Mouse (Mus musculus) liver, adult 2 months (tissue): ENCODE results near the gene Slc30a4. TPM values are rescaled to one million over a fixed set of nuclear protein-coding genes. Genes with fewer than 3 reads are reported as not detected.

Experiments
- DNase-seq: peaks from one replicate; pipeline ENCODE4 v3.0.0-alpha.2; 2011; ENCODE audit warnings: low read depth, low spot score; ENCODE audit errors: extremely low read depth
- H3K27ac ChIP-seq: fragments of 200-500 bp; replicated peaks from 2 replicates; pipeline ENCODE4 v1.5.1; 2012; ENCODE audit warnings: low read depth, mild to moderate bottlenecking, control low read depth, inconsistent platforms, low read length; ENCODE audit not compliant: insufficient read depth
- H3K27me3 ChIP-seq: fragments of 200-500 bp; 2 replicates; pipeline ENCODE4 v1.6.1; 2012; ENCODE audit warnings: mild to moderate bottlenecking, moderate library complexity, low read length, inconsistent platforms; ENCODE audit not compliant: control insufficient read depth, insufficient read depth
- H3K36me3 ChIP-seq: fragments of 200-500 bp; 2 replicates; pipeline ENCODE4 v1.6.1; 2012; ENCODE audit warnings: low read length, inconsistent platforms; ENCODE audit not compliant: control insufficient read depth, insufficient read depth
- H3K4me1 ChIP-seq: fragments of 200-500 bp; 2 replicates; pipeline ENCODE4 v1.6.1; 2011; ENCODE audit warnings: low read length; ENCODE audit not compliant: control insufficient read depth, insufficient read depth
- H3K4me3 ChIP-seq: fragments of 200-500 bp; 2 replicates; pipeline ENCODE4 v1.5.1; 2011; ENCODE audit warnings: low read depth, mild to moderate bottlenecking, control low read depth, low read length, moderate library complexity; ENCODE audit not compliant: insufficient read depth
- H3K79me2 ChIP-seq: fragments of 200-500 bp; 2 replicates; pipeline ENCODE4 v1.6.1; 2012; ENCODE audit warnings: inconsistent platforms, mild to moderate bottlenecking, low read length, moderate library complexity; ENCODE audit not compliant: control insufficient read depth, insufficient read depth
- H3K9ac ChIP-seq: fragments of 200-500 bp; 2 replicates; pipeline ENCODE4 v1.6.1; 2012; ENCODE audit warnings: low read depth, mild to moderate bottlenecking, control low read depth, inconsistent platforms, low read length
- CTCF ChIP-seq: fragments of 200-500 bp; IDR thresholded peaks from 2 replicates; pipeline ENCODE4 v1.5.1; 2011; ENCODE audit warnings: low read depth, low read length, control low read depth
- POLR2A ChIP-seq: fragments of 200-500 bp; IDR thresholded peaks from 2 replicates; pipeline ENCODE4 v1.6.1; 2011; ENCODE audit warnings: low read length, control low read depth; ENCODE audit not compliant: insufficient read depth; ENCODE audit errors: extremely low read depth
- WGBS: fragments of 180-500 bp; shearing (Covaris S2); methylation state at CpG from one replicate; pipeline ENCODE4 v1.1.7; 2018; 5-methylcytosine and 5-hydroxymethylcytosine counted together
- polyA plus RNA-seq: library from polyadenylated mRNA; depleted of rRNA; stranded (reverse); fragments of >200 nt; gene quantifications from 2 replicates; pipeline ENCODE4 v1.2.3, GENCODE M21; 2012
- total RNA-seq: library from RNA; depleted of rRNA; stranded (reverse); fragments of >200 nt; gene quantifications from 2 replicates; pipeline ENCODE4 v1.2.3, GENCODE M21; 2014

Gene Slc30a4
- total and polyA plus RNA-seq, 2 experiments, result 2.4 to 8.5 TPM

DNA sequence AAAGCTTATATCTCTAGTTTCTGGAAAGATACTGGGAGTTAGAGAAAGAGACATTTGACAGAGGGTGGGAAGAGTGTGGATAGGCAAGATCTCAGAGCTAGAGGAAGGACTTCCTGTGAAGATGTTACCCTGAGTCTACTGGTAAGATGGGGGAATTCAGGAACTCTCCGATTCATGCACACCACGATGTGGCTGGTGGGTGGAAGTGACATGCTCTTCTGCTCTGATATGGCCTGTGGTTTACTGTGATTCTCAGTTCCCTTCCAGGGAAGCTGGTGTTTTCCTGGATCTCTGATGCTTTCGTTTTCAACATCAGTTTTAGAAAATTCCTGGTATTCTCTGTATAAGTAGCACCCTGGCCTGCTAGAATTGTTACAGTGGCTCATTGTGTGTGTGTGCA lies 9.4 kb upstream of the Slc30a4 start:
- Histone ChIP-seq H3K4me1 (no peaks in the 10 kb centered on the region), H3K27ac (no peak overlapping the region), H3K27me3 (no peaks in the 10 kb centered on the region), H3K79me2 (no peaks in the 10 kb centered on the region), H3K4me3 (no peak overlapping the region), H3K36me3 (no peaks in the 10 kb centered on the region), H3K9ac (no peak overlapping the region)
- 68% methylated on average over 3 of the region's 3 CpGs for WGBS
- no peak for TF ChIP-seq CTCF
- no peak for TF ChIP-seq POLR2A
- DNase-seq, result no peak

DNA sequence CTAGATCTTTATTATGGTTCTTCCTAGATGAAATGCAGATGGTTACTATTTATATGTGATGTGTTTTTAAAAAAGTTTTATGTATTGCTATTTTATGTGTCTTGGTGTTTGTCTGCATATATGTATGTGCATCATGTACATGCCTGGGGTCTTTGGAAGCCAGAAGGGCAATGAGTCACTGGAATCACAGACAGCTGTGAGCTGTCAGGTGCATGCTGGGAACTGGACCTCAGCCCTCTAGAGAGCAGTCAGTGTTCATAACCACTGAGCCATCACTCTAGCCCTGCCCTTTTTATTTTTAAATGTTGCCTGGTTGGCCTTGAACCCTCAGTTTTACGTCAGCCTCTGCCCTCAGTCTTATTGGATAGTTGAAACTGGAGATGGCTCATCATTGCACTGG lies 6.7 kb upstream of the Slc30a4 start:
- no peak overlapping the region for H3K4me3 ChIP-seq
- no peak overlapping the region for H3K9ac ChIP-seq
- TF ChIP-seq CTCF, result no peak
- TF ChIP-seq POLR2A, result no peak
- no peaks in the 10 kb centered on the region for H3K36me3 ChIP-seq
- no peaks in the 10 kb centered on the region for H3K4me1 ChIP-seq
- no peak for DNase-seq
- H3K27me3 ChIP-seq, result no peaks in the 10 kb centered on the region
- no peak overlapping the region for H3K27ac ChIP-seq
- 65% methylated on average over 1 of the region's 1 CpGs for WGBS
- H3K79me2 ChIP-seq, result no peaks in the 10 kb centered on the region

- 13% methylated on average over 3 of the region's 3 CpGs for WGBS
- no peaks in the 10 kb centered on the region for H3K27me3 ChIP-seq
- H3K27ac ChIP-seq, result no peak overlapping the region
- H3K4me3 ChIP-seq, result no peak overlapping the region
- peak; percentile 21 for DNase-seq
- TF ChIP-seq CTCF, result no peak
- no peak for TF ChIP-seq POLR2A
- no peaks in the 10 kb centered on the region for H3K36me3 ChIP-seq
- H3K4me1 ChIP-seq, result no peaks in the 10 kb centered on the region
- H3K9ac ChIP-seq, result no peak overlapping the region
- H3K79me2 ChIP-seq, result no peaks in the 10 kb centered on the region
These were observed 5.6 kb upstream of the Slc30a4 start for GRCm38 (mm10) chr2:122708080-122708479.

DNA sequence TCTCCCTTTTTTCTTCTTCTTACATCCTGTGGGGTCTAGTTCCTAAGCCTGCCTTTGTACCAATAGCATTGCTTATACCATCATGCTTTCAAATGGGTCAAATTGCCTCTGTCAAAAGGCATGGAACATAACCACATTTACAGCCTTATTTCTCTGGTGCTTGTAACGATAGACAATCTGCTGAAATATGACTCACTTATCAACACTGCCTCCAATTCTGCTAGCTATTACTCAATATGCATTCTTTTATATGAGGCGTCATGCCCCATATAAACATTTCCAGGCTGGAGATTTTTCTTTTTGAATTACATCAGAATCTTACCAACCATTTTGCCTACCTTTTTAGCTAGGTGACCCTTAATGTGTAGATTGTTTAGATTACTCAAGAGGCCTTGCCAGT lies 2.1 kb upstream of the Slc30a4 start:
- no peak overlapping the region for H3K9ac ChIP-seq
- H3K27ac ChIP-seq, result no peak overlapping the region
- no peaks in the 10 kb centered on the region for H3K27me3 ChIP-seq
- no peaks in the 10 kb centered on the region for H3K36me3 ChIP-seq
- WGBS, result 55% methylated on average over 2 of the region's 2 CpGs
- no peak for DNase-seq
- peaks cover 3% of the 10 kb centered on the region; the same call in 1 of the 2 replicates for H3K4me1 ChIP-seq
- no peaks in the 10 kb centered on the region; the same call in 1 of the 2 replicates for H3K79me2 ChIP-seq
- H3K4me3 ChIP-seq, result no peak overlapping the region
- TF ChIP-seq CTCF (no peak), POLR2A (no peak)

DNA sequence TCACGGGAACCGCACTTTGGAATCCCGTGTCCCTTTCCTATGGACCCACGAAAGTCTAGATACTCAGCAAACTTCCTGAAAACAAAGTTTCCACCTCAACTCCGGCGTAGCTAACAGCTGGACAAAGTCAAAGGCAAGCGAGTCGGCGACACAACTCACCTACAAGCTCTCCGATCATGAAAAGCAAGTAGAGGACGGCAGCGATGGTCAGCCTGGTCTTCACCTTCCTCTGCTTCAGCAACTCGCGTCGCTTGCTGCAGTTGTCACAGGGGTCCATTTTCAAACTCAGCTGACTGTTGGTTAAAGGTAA lies 637 bp downstream of the Slc30a4 start:
- Histone ChIP-seq H3K27me3 (no peaks in the 10 kb centered on the region), H3K4me3 (peak overlapping the region; percentile 61), H3K4me1 (peaks cover 3% of the 10 kb centered on the region; the same call in 1 of the 2 replicates), H3K79me2 (no peaks in the 10 kb centered on the region; the same call in 1 of the 2 replicates), H3K36me3 (no peaks in the 10 kb centered on the region), H3K27ac (no peak overlapping the region), H3K9ac (peak overlapping the region; percentile 77)
- TF ChIP-seq CTCF, result no peak
- TF ChIP-seq POLR2A, result no peak
- under 1% methylated on average over 15 of the region's 15 CpGs for WGBS
- DNase-seq, result peak; percentile 54

DNA sequence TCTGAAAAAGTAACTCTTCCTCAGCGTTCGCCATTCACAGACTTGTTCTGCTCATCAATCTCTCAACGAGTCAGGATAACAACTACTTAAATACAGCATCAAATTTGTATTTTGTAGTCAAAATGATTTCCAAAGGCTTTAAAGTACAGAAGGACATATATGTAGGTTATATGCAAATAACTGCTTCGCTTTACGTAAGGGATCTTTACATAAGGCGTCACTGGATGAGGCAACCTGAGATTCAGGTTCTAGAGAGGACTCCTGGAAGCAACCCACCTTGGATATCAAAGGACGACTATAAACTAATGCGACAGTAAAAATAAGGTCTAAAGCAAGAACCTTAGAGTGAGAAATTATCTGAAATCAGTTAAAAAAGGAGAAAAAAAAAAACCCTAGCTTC lies 1.5 kb downstream of the Slc30a4 start:
- no peak overlapping the region for H3K4me3 ChIP-seq
- no peak for DNase-seq
- no peaks in the 10 kb centered on the region for H3K36me3 ChIP-seq
- 66% methylated on average over 8 of the region's 8 CpGs for WGBS
- H3K9ac ChIP-seq, result no peak overlapping the region
- TF ChIP-seq POLR2A, result no peak
- no peak for TF ChIP-seq CTCF
- H3K4me1 ChIP-seq, result peaks cover 3% of the 10 kb centered on the region; the same call in 1 of the 2 replicates
- H3K79me2 ChIP-seq, result no peaks in the 10 kb centered on the region; the same call in 1 of the 2 replicates
- no peak overlapping the region for H3K27ac ChIP-seq
- H3K27me3 ChIP-seq, result no peaks in the 10 kb centered on the region

DNA sequence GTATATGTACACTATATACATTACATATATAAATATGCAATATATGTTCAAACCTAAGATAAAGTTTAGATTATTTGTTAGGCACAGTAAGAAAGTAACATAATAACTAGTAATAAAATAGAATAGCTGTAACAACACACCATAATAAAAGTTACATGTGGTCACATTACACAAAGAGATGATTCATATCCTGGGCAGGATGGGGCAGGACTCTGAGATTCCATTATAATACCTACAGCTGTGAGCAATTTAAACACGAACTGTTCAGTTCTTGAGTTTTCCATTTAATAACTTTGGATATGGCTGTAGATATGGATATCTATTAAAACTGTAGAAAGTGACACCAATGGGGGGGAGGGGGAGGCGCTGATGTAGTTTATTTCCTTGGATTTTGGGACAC lies 4.9 kb downstream of the Slc30a4 start:
- no peaks in the 10 kb centered on the region for H3K36me3 ChIP-seq
- 87% methylated on average over 2 of the region's 2 CpGs for WGBS
- H3K9ac ChIP-seq, result no peak overlapping the region
- H3K79me2 ChIP-seq, result no peaks in the 10 kb centered on the region; the same call in 1 of the 2 replicates
- H3K4me1 ChIP-seq, result peaks cover 3% of the 10 kb centered on the region; the same call in 1 of the 2 replicates
- DNase-seq, result no peak
- H3K27me3 ChIP-seq, result no peaks in the 10 kb centered on the region
- no peak overlapping the region for H3K27ac ChIP-seq
- TF ChIP-seq POLR2A (no peak), CTCF (no peak)
- no peak overlapping the region for H3K4me3 ChIP-seq
